Mouse (Mus musculus): ENCODE measurements around the gene Adprm. TPM values are rescaled to one million over a fixed set of nuclear protein-coding genes. Genes with fewer than 3 reads are reported as not detected.
"Not testable (repeated sequence)": the region's sequence is repeated elsewhere in the genome, so short reads cannot be mapped to it uniquely, and the experiment has no call there.

Gene Adprm
- polyA plus RNA-seq, 1 experiment from 2014 or later, result 30.4 TPM

- no peak for DNase-seq (ENCODE audit: low spot score)
- Histone ChIP-seq H3K27ac (no peak overlapping the region), H3K4me1 (replicated peaks) (no peaks in the 10 kb centered on the region), H3K9me3 (no peaks in the 10 kb centered on the region), H3K27me3 (ENCODE audit: insufficient read depth, poor library complexity, severe bottlenecking) (no peaks in the 10 kb centered on the region), H3K36me3 (peaks cover 40% of the 10 kb centered on the region), H3K4me3 (no peak overlapping the region)
- WGBS, result 82% methylated on average over 4 of the region's 4 CpGs
Measured at GRCm38 (mm10) chr11:67034775-67035485, 17.5 kb downstream of the Adprm start.

DNA sequence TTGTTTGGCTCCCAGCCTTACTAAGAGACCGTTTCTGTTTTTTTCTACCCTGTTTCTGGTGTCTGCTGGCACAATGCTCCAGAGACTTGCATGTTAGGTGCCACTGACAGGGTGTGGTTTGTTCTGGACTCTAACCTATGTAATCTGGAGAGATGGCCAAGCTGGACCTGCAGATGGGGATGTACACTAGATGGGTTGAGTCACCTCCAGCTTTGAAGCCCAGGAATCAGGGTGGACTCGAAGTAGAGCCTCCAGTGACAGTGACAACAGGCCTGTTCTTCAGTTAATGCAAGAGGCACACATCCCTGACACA, 20.8 kb downstream of the Adprm start:
- H3K27ac ChIP-seq, result no peak overlapping the region
- H3K4me3 ChIP-seq, result no peak overlapping the region
- no peaks in the 10 kb centered on the region for H3K27me3 ChIP-seq (ENCODE audit: insufficient read depth, poor library complexity, severe bottlenecking)
- no peaks in the 10 kb centered on the region for H3K4me1 ChIP-seq (replicated peaks)
- no peaks in the 10 kb centered on the region for H3K9me3 ChIP-seq
- 84% methylated on average over 2 of the region's 2 CpGs for WGBS
- H3K36me3 ChIP-seq, result peaks cover 6% of the 10 kb centered on the region; the same call in 1 of the 2 replicates
- no peak for DNase-seq (ENCODE audit: low spot score)

- no peak for DNase-seq (ENCODE audit: low spot score)
- WGBS, result 62% methylated on average over 16 of the region's 16 CpGs
- H3K27ac ChIP-seq, result no peak overlapping the region
- H3K4me3 ChIP-seq, result no peak overlapping the region
- no peaks in the 10 kb centered on the region for H3K27me3 ChIP-seq (ENCODE audit: insufficient read depth, poor library complexity, severe bottlenecking)
- no peaks in the 10 kb centered on the region for H3K9me3 ChIP-seq
- H3K36me3 ChIP-seq, result peaks cover 1% of the 10 kb centered on the region; the same call in 1 of the 2 replicates
- no peaks in the 10 kb centered on the region for H3K4me1 ChIP-seq (replicated peaks)
Measured at GRCm38 (mm10) chr11:67030904-67031602, 21.3 kb downstream of the Adprm start.

DNA sequence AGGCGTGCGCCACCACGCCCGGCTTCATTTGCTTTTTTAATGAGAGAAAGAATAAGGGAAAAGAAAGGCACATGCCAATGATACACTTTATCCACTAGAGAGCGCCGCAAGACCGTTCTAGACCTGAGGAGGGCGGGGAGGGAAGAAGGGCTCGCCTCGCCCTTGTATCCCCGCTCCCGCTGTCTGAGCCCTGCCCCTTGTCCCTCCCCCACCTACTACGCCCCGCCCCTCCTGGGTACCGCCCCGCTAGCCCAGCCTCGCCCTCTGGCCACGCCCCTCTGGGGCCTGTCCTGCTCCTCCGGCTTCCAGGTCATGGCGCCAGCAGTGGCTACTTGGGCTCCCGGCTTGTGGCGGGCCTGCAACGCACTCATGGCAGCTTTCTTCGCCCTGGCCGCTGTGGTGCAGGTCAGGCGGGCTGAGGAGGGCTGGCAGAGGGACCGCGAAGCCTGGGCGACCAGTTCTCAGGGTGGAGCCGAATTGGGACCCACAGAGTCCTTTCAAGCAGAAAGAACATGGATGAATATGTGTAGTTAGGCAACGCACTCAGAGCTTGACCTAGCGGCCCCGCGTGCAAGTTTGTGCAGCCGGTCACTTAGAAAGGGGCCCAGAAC, 27.4 kb downstream of the Adprm start, which contains the start of gene Tmem220:
Gene Tmem220, plus strand, starts transcription at position 288 of the 611 bp plus-strand sequence.
- H3K9me3 ChIP-seq, result no peaks in the 10 kb centered on the region
- peak within 1 kb of the TSS; percentile 92 for H3K27ac ChIP-seq

GRCm38 (mm10) chr11:67023802-67024340, 28.5 kb downstream of the Adprm start:
- no peak overlapping the region for H3K27ac ChIP-seq
- H3K36me3 ChIP-seq, result no peaks in the 10 kb centered on the region
- 23% methylated on average over 6 of the region's 6 CpGs for WGBS
- no peak overlapping the region for H3K4me3 ChIP-seq
- no peak for DNase-seq (ENCODE audit: low spot score)
- H3K9me3 ChIP-seq, result no peaks in the 10 kb centered on the region
- peaks cover 27% of the 10 kb centered on the region for H3K4me1 ChIP-seq (replicated peaks)
- H3K27me3 ChIP-seq (ENCODE audit: insufficient read depth, poor library complexity, severe bottlenecking), result peaks cover 25% of the 10 kb centered on the region

More for the DNA sequence above, 27.4 kb downstream of the Adprm start, which contains the start of gene Tmem220:
- 2% methylated on average over 35 of the region's 35 CpGs for WGBS
- DNase-seq (ENCODE audit: low spot score), result peak; percentile 97
- Histone ChIP-seq H3K27me3 (ENCODE audit: insufficient read depth, poor library complexity, severe bottlenecking) (peaks cover 16% of the 10 kb centered on the region), H3K4me3 (peak within 1 kb of the TSS; percentile 61), H3K36me3 (no peaks in the 10 kb centered on the region), H3K4me1 (replicated peaks) (peaks cover 27% of the 10 kb centered on the region)

GRCm38 (mm10) chr11:67023191-67023590, 29.2 kb downstream of the Adprm start:
- not testable (repeated sequence) for DNase-seq (ENCODE audit: low spot score); H3K9me3 ChIP-seq; H3K36me3 ChIP-seq; H3K4me3 ChIP-seq; H3K27ac ChIP-seq
- H3K4me1 ChIP-seq (replicated peaks), result peaks cover 33% of the 10 kb centered on the region
- 45% methylated on average over 1 of the region's 1 CpGs for WGBS
- H3K27me3 ChIP-seq (ENCODE audit: insufficient read depth, poor library complexity, severe bottlenecking), result peaks cover 31% of the 10 kb centered on the region

DNA sequence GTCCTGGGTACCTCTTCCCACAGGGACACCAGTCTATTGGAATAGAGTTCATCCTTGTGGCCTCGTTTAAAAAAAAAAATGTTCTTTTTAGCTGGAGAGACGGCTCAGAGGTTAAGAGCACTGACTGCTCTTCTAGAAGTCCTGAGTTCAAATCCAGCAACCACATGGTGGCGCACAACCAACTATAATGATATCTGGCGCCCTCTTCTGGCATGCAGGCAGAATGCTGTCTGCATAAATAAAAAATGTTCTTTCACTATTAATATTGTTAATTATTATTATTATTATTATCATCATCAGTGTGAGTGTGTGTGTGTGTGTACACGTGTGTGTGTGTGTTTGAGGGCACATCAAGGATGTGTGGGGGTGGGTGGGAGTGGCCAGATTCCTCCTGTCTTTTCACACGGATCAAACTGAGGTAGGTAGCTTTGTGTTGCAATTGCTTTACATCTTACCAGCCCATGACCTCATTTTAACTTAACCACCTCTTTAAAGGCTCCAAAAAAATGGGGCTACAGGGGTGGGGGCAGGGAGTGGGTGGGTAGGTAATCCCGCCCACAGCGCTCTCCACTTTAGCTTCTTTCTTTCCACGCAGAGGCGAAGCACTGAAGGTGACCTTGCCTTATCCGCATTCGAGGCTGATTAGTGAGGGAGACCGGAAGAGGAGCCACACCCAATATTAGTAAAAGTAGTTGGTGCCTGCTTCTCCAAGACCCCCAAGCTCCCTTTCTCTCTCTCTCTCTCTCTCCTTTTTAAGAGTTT, 29.9 kb downstream of the Adprm start:
- DNase-seq (ENCODE audit: low spot score), result no peak
- no peaks in the 10 kb centered on the region for H3K36me3 ChIP-seq

DNA sequence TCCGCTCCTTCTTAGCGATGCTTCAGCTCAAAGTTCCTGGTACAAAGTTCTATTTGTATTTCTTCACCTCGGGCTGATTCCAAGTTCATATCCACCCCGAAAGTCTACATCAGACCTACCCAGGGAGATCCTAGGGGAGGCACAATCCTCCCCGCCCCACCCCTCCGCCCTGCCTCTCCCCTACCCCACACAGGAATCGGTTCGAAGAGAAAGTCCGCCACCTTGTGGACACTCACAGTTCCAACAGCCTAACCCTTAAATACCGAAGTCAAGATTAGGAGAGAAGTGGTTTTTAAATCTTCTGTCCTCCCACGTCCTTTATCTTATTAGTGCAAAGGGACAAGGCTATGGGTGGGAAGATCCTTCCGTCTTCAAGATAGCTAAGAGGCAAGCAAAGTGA, 31.4 kb downstream of the Adprm start:
- Histone ChIP-seq H3K9me3 (no peaks in the 10 kb centered on the region), H3K4me1 (replicated peaks) (peaks cover 46% of the 10 kb centered on the region), H3K27ac (no peak overlapping the region), H3K27me3 (ENCODE audit: insufficient read depth, poor library complexity, severe bottlenecking) (peaks cover 32% of the 10 kb centered on the region), H3K36me3 (no peaks in the 10 kb centered on the region), H3K4me3 (peak overlapping the region; percentile 21; the same call in 1 of the 2 replicates)
- DNase-seq (ENCODE audit: low spot score), result peak; percentile 73
- WGBS, result 7% methylated on average over 12 of the region's 12 CpGs

More for the DNA sequence above, 29.9 kb downstream of the Adprm start:
- Histone ChIP-seq H3K4me1 (replicated peaks) (peaks cover 40% of the 10 kb centered on the region), H3K4me3 (no peak overlapping the region), H3K9me3 (no peaks in the 10 kb centered on the region), H3K27me3 (ENCODE audit: insufficient read depth, poor library complexity, severe bottlenecking) (peaks cover 32% of the 10 kb centered on the region), H3K27ac (no peak overlapping the region)
- 85% methylated on average over 13 of the region's 13 CpGs for WGBS

DNA sequence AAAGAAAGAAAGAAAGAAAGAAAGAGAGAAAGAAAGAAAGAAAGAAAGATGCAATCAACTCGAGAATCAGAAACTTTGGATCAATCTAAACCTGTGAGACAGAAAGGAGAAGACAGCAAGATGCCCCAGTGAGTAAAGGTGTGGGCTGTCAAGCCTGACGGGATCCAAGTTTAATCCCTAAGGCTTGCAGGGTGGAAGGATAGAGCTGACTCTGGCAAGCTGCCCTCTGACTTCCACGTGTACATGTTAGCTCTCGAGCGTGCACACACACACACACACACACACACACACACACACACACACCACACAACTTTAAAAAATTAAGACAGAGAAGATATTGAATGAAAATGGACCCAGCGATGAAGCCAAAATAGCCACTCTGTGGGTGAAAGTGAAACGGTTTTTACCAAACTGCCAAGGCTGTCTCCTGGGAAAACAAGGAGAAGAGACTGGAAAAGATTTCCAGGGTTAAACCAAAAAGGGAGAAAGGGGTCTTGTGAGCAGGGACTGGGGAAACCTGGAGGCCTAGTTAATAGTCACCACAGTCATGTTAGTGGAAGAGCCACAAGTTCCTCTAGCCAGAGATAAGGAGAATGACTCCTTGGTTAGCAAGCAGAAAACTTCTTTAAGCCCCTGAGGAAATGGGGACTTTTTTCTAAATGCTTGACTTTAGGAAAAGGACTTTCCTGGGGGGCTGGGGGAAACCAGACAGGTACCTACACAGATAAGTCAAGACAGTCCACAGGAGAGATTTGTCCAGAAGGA, 32.5 kb downstream of the Adprm start:
- Histone ChIP-seq H3K9me3 (no peaks in the 10 kb centered on the region), H3K27me3 (ENCODE audit: insufficient read depth, poor library complexity, severe bottlenecking) (peaks cover 32% of the 10 kb centered on the region), H3K36me3 (no peaks in the 10 kb centered on the region), H3K4me1 (replicated peaks) (peaks cover 37% of the 10 kb centered on the region), H3K27ac (no peak overlapping the region), H3K4me3 (no peak overlapping the region)
- DNase-seq (ENCODE audit: low spot score), result no peak
- 69% methylated on average over 7 of the region's 7 CpGs for WGBS

DNA sequence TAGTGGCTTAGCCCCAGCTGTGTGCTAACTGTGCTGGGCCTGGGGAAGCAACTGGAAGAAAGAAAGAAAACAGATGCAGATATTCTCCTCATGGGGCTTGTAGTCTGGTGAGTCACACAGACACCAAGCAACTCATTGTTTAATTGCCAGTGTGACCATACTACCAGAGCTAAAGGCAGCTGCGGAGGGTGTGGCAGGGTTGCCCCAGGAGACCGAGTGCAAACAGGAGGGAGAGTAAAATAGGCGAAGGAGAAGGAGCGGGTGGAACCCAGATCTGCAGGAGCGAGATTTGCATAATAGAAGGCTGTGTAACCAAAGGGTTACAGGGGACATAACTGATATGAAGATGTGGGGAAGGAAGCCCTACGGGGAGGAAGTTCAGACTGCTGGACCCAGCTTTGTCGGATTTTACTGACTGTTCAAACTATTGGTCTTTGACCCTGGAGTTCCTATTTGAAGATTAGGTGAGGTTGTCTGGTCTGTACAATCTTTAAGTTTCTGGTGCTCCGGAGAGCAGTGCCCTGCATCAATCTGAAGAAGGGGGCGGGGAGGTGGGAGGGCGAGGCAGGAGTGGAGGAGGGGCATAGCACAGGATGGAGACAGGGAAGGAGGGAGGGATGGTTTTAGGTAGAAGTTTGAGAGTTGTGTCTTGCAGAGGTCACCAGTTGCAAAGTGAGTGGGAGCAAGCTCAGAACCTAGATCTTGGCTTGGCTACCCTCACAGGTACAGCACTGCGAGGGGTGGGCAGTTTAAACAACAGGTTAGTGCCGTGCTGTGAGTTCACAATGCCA, 34.4 kb downstream of the Adprm start:
- Histone ChIP-seq H3K27ac (peak overlapping the region; percentile 17; the same call in 1 of the 2 replicates), H3K4me1 (replicated peaks) (peaks cover 24% of the 10 kb centered on the region), H3K4me3 (peak overlapping the region; percentile 18; the same call in 1 of the 2 replicates), H3K36me3 (no peaks in the 10 kb centered on the region), H3K27me3 (ENCODE audit: insufficient read depth, poor library complexity, severe bottlenecking) (peaks cover 32% of the 10 kb centered on the region), H3K9me3 (no peaks in the 10 kb centered on the region)
- 6% methylated on average over 12 of the region's 12 CpGs for WGBS
- peak; percentile 44 for DNase-seq (ENCODE audit: low spot score)

DNA sequence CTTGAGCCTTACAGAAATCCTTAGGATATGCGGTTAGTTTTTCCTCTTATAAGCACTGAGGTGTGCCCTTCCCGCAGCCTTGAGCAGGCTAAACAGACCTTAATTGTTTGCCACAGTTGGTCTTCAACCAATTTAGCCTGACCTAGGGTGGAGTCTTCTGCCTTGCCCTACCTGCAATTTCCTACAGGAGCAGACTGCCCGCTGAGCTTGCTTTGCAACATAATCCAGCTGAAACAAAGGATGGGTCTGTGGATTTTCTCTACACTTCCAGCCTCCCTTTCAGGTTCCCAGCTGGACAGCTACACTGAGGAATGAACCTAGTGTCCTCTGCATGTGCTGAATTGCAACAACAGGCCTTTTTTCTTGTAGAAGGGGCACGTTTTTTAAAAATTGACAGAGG, 40.8 kb downstream of the Adprm start:
- no peak for DNase-seq (ENCODE audit: low spot score)
- Histone ChIP-seq H3K9me3 (no peaks in the 10 kb centered on the region), H3K4me1 (replicated peaks) (peaks cover 20% of the 10 kb centered on the region), H3K4me3 (no peak overlapping the region), H3K27ac (no peak overlapping the region), H3K36me3 (no peaks in the 10 kb centered on the region), H3K27me3 (ENCODE audit: insufficient read depth, poor library complexity, severe bottlenecking) (no peaks in the 10 kb centered on the region)
- 15% methylated on average over 4 of the region's 4 CpGs for WGBS

Data from hindbrain, embryonic 10.5 days (tissue).